Mouse (Mus musculus): ENCODE measurements around the gene Kifc1. TPM values are rescaled to one million over a fixed set of nuclear protein-coding genes. Genes with fewer than 3 reads are reported as not detected.

The Kifc1 gene
- polyA plus RNA-seq, 1 experiment from 2014 or later, result 11.4 TPM

DNA sequence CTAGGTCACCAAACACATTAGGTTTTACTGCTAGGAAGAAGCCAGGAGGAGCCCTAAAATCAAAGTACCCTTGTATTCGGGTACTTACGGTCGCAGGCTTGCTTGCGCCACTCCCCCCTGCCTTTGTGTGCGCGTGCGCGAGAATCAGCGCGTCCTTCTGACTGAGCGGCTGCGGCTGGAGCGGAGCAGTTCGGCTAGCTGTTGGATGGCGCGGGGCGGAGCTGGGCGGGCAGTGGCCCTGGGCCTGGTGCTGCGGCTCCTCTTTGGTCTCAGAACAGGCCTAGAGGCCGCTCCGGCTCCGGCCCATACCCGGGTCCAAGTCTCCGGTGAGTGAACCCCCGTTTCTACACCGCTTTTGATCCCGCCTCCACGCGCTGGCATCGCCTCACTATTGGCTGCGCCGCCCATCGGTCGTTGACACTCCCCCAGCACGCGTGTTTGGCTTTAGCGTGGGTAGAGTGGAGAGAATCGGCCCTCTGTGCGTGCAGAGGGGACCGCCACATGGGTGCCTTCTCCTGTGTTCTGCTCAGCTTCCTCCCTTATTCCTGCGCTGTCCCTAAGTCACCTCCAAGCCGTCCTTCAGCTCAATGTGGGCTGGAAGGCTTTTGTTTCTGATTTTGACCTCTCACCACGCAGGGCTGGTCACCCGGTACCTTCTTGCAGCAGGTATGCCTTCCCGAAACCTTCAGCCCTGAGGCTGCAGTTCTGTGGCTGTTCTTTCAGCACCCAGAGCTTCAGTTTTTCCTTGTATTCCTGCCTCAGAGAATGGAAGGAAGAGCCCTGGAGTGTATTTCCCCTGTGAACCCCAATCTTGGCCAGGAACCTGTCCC lies 47.3 kb downstream of the Kifc1 start, which contains the start of gene Cd320:
Gene Cd320 (plus strand): TSS at position 126 of the 830 bp plus-strand sequence.
- H3K4me2 ChIP-seq, result peak within 1 kb of the TSS; percentile 94
- H3K27me3 ChIP-seq (ENCODE audit: control insufficient read depth, insufficient read depth, low read length), result no peaks in the 10 kb centered on the region
- no peaks in the 10 kb centered on the region for H3K9me3 ChIP-seq (ENCODE audit: control insufficient read depth, low read length)
- peak within 1 kb of the TSS; percentile 85 for H3K4me3 ChIP-seq (ENCODE audit: low read depth, low read length)
- H3K36me3 ChIP-seq (ENCODE audit: control insufficient read depth, insufficient read depth, low read length), result no peaks in the 10 kb centered on the region
- H3K9ac ChIP-seq (ENCODE audit: low read length), result peak within 1 kb of the TSS; percentile 79
- DNase-seq (ENCODE audit: low spot score, missing footprints) (peak; percentile 99), ATAC-seq (ENCODE audit: low FRiP score) (peak; percentile 94)
- under 1% methylated on average over 45 of the region's 45 CpGs for WGBS
- peaks cover 10% of the 10 kb centered on the region for H3K4me1 ChIP-seq (ENCODE audit: control insufficient read depth, insufficient read depth, low read length)
- peak within 1 kb of the TSS; percentile 3; the same call in 1 of the 2 replicates for H3K27ac ChIP-seq (ENCODE audit: low read depth, low read length)

DNA sequence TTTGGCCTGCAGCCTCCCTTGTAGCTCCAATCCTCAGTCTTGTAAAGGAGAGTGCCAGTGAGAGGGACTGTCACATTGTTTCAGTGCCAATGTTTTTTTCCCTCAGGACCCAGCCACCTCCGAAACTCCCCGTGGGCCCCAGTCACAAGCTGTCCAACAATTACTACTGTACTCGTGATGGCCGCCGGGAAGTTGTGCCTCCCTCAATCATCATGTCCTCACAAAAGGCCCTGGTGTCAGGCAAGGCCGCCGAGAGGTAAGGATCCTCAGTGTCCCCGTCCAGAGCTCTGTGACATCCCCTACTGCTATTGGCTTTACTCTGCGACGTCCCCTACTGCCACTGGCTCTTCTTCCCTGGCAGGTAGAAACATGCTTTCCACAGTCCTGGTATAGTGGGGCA lies 60.9 kb downstream of the Kifc1 start:
- ATAC-seq (ENCODE audit: low FRiP score) (no peak), DNase-seq (ENCODE audit: low spot score, missing footprints) (no peak)
- H3K27ac ChIP-seq (ENCODE audit: low read depth, low read length), result no peak overlapping the region
- H3K4me3 ChIP-seq (ENCODE audit: low read depth, low read length), result no peak overlapping the region
- H3K9me3 ChIP-seq (ENCODE audit: control insufficient read depth, low read length), result no peaks in the 10 kb centered on the region
- WGBS, result 93% methylated on average over 10 of the region's 10 CpGs
- H3K4me1 ChIP-seq (ENCODE audit: control insufficient read depth, insufficient read depth, low read length), result peaks cover 6% of the 10 kb centered on the region; the same call in 1 of the 2 replicates
- H3K4me2 ChIP-seq, result no peak overlapping the region
- peaks cover 11% of the 10 kb centered on the region; the same call in 1 of the 2 replicates for H3K36me3 ChIP-seq (ENCODE audit: control insufficient read depth, insufficient read depth, low read length)
- H3K27me3 ChIP-seq (ENCODE audit: control insufficient read depth, insufficient read depth, low read length), result no peaks in the 10 kb centered on the region
- H3K9ac ChIP-seq (ENCODE audit: low read length), result no peak overlapping the region

DNA sequence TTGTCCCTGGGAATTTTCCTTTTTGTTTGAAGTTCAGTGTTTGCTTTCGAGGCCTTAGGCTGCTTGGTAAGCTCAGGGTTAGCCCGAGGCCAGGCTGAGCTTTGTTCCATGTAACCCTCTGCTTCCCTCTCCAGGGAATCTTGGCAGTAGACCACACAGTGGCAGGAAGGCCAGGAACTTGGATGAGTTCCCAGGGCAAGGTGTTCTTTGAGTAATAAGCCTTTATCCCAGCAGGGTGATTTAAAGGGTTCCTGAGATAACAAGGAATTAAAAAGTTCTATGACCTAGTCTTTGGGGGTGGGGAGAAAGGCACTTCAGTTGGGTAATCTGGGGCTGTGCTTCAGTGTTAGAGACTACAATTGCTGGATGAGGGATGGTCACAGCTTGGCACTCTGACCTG lies 61.6 kb downstream of the Kifc1 start:
- WGBS, result 73% methylated on average over 2 of the region's 2 CpGs
- no peak overlapping the region for H3K4me2 ChIP-seq
- no peaks in the 10 kb centered on the region for H3K9me3 ChIP-seq (ENCODE audit: control insufficient read depth, low read length)
- no peak overlapping the region for H3K4me3 ChIP-seq (ENCODE audit: low read depth, low read length)
- H3K27me3 ChIP-seq (ENCODE audit: control insufficient read depth, insufficient read depth, low read length), result no peaks in the 10 kb centered on the region
- H3K9ac ChIP-seq (ENCODE audit: low read length), result no peak overlapping the region
- ATAC-seq (ENCODE audit: low FRiP score) (no peak), DNase-seq (ENCODE audit: low spot score, missing footprints) (no peak)
- no peak overlapping the region for H3K27ac ChIP-seq (ENCODE audit: low read depth, low read length)
- H3K36me3 ChIP-seq (ENCODE audit: control insufficient read depth, insufficient read depth, low read length), result peaks cover 10% of the 10 kb centered on the region; the same call in 1 of the 2 replicates
- peaks cover 6% of the 10 kb centered on the region; the same call in 1 of the 2 replicates for H3K4me1 ChIP-seq (ENCODE audit: control insufficient read depth, insufficient read depth, low read length)

DNA sequence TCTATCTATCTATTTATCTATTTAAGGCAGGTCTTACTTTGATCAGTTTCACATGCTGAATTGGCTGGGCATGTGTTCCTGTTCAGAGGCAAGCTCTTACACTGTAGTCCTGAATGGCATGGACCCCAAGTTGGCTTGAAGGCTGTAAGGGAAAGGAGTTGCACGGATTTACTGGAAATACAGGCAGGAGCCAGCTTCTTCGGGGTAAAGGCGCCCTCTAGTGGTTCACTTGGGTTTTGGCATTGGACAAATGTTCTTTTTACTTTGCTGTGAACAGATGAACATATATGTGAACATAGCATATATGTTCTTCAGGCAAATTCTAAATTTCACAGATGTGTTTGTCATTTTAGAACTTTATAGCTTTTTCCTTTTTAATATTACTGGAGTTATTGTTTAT lies 63.6 kb downstream of the Kifc1 start:
- H3K36me3 ChIP-seq (ENCODE audit: control insufficient read depth, insufficient read depth, low read length), result peaks cover 13% of the 10 kb centered on the region; the same call in 1 of the 2 replicates
- no peak overlapping the region for H3K9ac ChIP-seq (ENCODE audit: low read length)
- no peak overlapping the region for H3K4me3 ChIP-seq (ENCODE audit: low read depth, low read length)
- H3K27me3 ChIP-seq (ENCODE audit: control insufficient read depth, insufficient read depth, low read length), result no peaks in the 10 kb centered on the region
- H3K4me1 ChIP-seq (ENCODE audit: control insufficient read depth, insufficient read depth, low read length), result peaks cover 16% of the 10 kb centered on the region
- 0% methylated on average over 3 of the region's 3 CpGs for WGBS
- no peak overlapping the region for H3K4me2 ChIP-seq
- DNase-seq (ENCODE audit: low spot score, missing footprints) (peak; percentile 93), ATAC-seq (ENCODE audit: low FRiP score) (no peak)
- no peaks in the 10 kb centered on the region for H3K9me3 ChIP-seq (ENCODE audit: control insufficient read depth, low read length)
- no peak overlapping the region for H3K27ac ChIP-seq (ENCODE audit: low read depth, low read length)

Small RNA genes lying within 50 kb of the gene (microRNA-seq; reads per million reads assigned to microRNA genes)
- not detected for gene Gm27740

Other genes with a start within 250 kb of the Kifc1 start
- 581 and 639 TPM in 2 replicates for gene Hnrnpm, start 203.8 kb downstream of the Kifc1 start, polyA plus RNA-seq (2014; fragmentation: Nextera tagmentation; extraction: Ambion mirVana)
- gene March2, start 172.0 kb downstream of the Kifc1 start, polyA plus RNA-seq (2014; fragmentation: Nextera tagmentation; extraction: Ambion mirVana), result 37.3 and 39.0 TPM in 2 replicates
- 295 and 314 TPM in 2 replicates for gene Rab11b, start 130.1 kb downstream of the Kifc1 start, polyA plus RNA-seq (2014; fragmentation: Nextera tagmentation; extraction: Ambion mirVana)
- gene Angptl4, start 108.8 kb downstream of the Kifc1 start, polyA plus RNA-seq (2014; fragmentation: Nextera tagmentation; extraction: Ambion mirVana), result 20.6 and 21.4 TPM in 2 replicates
- gene Kank3, start 80.1 kb downstream of the Kifc1 start, polyA plus RNA-seq (2014; fragmentation: Nextera tagmentation; extraction: Ambion mirVana), result 18.3 and 23.9 TPM in 2 replicates
- gene Rps28, start 66.1 kb downstream of the Kifc1 start, polyA plus RNA-seq (2014; fragmentation: Nextera tagmentation; extraction: Ambion mirVana), result 748 and 845 TPM in 2 replicates
- gene Ndufa7, start 66.1 kb downstream of the Kifc1 start, polyA plus RNA-seq (2014; fragmentation: Nextera tagmentation; extraction: Ambion mirVana), result 408 and 456 TPM in 2 replicates
- 67.5 and 70.5 TPM in 2 replicates for gene Cd320, start 47.6 kb downstream of the Kifc1 start, polyA plus RNA-seq (2014; fragmentation: Nextera tagmentation; extraction: Ambion mirVana)
- gene Gm7029, start 16.8 kb downstream of the Kifc1 start, polyA plus RNA-seq (2014; fragmentation: Nextera tagmentation; extraction: Ambion mirVana), result not detected in 2 replicates
- gene Platr17, start 14.5 kb upstream of the Kifc1 start, polyA plus RNA-seq (2014; fragmentation: Nextera tagmentation; extraction: Ambion mirVana), result 0.22 TPM in 1 of 2 replicates, not detected in the other
- gene Daxx, start 18.8 kb upstream of the Kifc1 start, polyA plus RNA-seq (2014; fragmentation: Nextera tagmentation; extraction: Ambion mirVana), result 59.5 and 60.4 TPM in 2 replicates
- gene Tapbp, start 25.2 kb upstream of the Kifc1 start, polyA plus RNA-seq (2014; fragmentation: Nextera tagmentation; extraction: Ambion mirVana), result 13.6 and 14.8 TPM in 2 replicates
- gene Zbtb22, start 25.2 kb upstream of the Kifc1 start, polyA plus RNA-seq (2014; fragmentation: Nextera tagmentation; extraction: Ambion mirVana), result 8.0 and 9.4 TPM in 2 replicates
- gene Rgl2, start 38.9 kb upstream of the Kifc1 start, polyA plus RNA-seq (2014; fragmentation: Nextera tagmentation; extraction: Ambion mirVana), result 29.3 and 33.6 TPM in 2 replicates
- gene Pfdn6, start 49.7 kb upstream of the Kifc1 start, polyA plus RNA-seq (2014; fragmentation: Nextera tagmentation; extraction: Ambion mirVana), result 206 and 208 TPM in 2 replicates
- 27.4 and 28.9 TPM in 2 replicates for gene Wdr46, start 50.0 kb upstream of the Kifc1 start, polyA plus RNA-seq (2014; fragmentation: Nextera tagmentation; extraction: Ambion mirVana)
- 3.4 and 4.2 TPM in 2 replicates for gene B3galt4, start 60.8 kb upstream of the Kifc1 start, polyA plus RNA-seq (2014; fragmentation: Nextera tagmentation; extraction: Ambion mirVana)
- gene Vps52, start 65.2 kb upstream of the Kifc1 start, polyA plus RNA-seq (2014; fragmentation: Nextera tagmentation; extraction: Ambion mirVana), result 36.3 and 36.5 TPM in 2 replicates
- gene Rps18, start 65.3 kb upstream of the Kifc1 start, polyA plus RNA-seq (2014; fragmentation: Nextera tagmentation; extraction: Ambion mirVana), result 1,159 and 1,302 TPM in 2 replicates
- 30.0 and 37.2 TPM in 2 replicates for gene H2-K1, start 109.7 kb upstream of the Kifc1 start, polyA plus RNA-seq (2014; fragmentation: Nextera tagmentation; extraction: Ambion mirVana)
- gene Ring1, start 134.0 kb upstream of the Kifc1 start, polyA plus RNA-seq (2014; fragmentation: Nextera tagmentation; extraction: Ambion mirVana), result 5.5 and 7.1 TPM in 2 replicates
- gene H2-Ke6, start 137.4 kb upstream of the Kifc1 start, polyA plus RNA-seq (2014; fragmentation: Nextera tagmentation; extraction: Ambion mirVana), result 95.4 and 99.0 TPM in 2 replicates
- 85.1 and 97.4 TPM in 2 replicates for gene Slc39a7, start 141.0 kb upstream of the Kifc1 start, polyA plus RNA-seq (2014; fragmentation: Nextera tagmentation; extraction: Ambion mirVana)
- 17.2 and 17.9 TPM in 2 replicates for gene Rxrb, start 141.2 kb upstream of the Kifc1 start, polyA plus RNA-seq (2014; fragmentation: Nextera tagmentation; extraction: Ambion mirVana)
- 0.52 and 1.4 TPM in 2 replicates for gene Col11a2, start 148.8 kb upstream of the Kifc1 start, polyA plus RNA-seq (2014; fragmentation: Nextera tagmentation; extraction: Ambion mirVana)
- gene H2-Oa, start 201.7 kb upstream of the Kifc1 start, polyA plus RNA-seq (2014; fragmentation: Nextera tagmentation; extraction: Ambion mirVana), result 0.19 and 0.33 TPM in 2 replicates
- 8.0 and 9.5 TPM in 2 replicates for gene H2-DMa, start 228.9 kb upstream of the Kifc1 start, polyA plus RNA-seq (2014; fragmentation: Nextera tagmentation; extraction: Ambion mirVana)
- gene Brd2, start 232.0 kb upstream of the Kifc1 start, polyA plus RNA-seq (2014; fragmentation: Nextera tagmentation; extraction: Ambion mirVana), result 98.7 and 99.2 TPM in 2 replicates